Mouse (Mus musculus): ENCODE measurements around the gene Pced1b.
A peak's percentile ranks its signal among the peaks of the same experiment; 100 is the strongest.

GRCm38 (mm10) chr15:97327500-97328081, 80.7 kb downstream of the Pced1b start:
- TF ChIP-seq CTCF (IDR thresholded peaks at IDR 0.05; ENCODE audit: low read depth, low read length) (peak; percentile 93), GATA1 (IDR thresholded peaks at IDR 0.05; ENCODE audit: borderline replicate concordance, low read length) (no peak), POLR2AphosphoS5 (IDR thresholded peaks at IDR 0.05; ENCODE audit: insufficient replicate concordance, low read depth, low read length) (no peak), TAL1 (conservative IDR thresholded peaks at IDR 0.05; ENCODE audit: low read depth, low read length) (no peak)

Measured in G1E (cell line).